Comparison of ENCODE assay signal across 19 mouse cellular contexts in the genomic region with DNA sequence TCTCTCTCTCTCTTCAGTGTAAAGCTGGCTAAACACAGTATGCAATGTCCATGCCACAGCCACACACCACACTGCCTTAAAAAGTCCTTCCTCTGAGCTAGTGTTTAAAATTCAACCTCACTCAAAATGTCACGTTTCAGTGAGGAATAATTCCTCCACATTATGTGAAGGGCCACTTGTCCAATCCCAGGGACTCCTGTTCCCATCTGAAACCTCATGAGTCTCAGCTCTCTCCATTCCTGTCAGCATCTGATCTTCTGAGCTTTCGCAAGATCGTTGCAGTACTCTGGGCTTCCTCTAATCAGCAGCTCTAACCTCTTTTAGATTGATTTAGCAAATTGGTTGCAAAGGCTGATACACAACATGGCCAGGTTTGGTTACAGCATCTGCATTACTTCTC.
DNase-seq lines count a peak whose midpoint lies in the region; ATAC-seq lines count a peak whose summit lies in the region.
"Had no signal": no experiment of that assay in that cellular context is flagged by ENCODE, and none has a peak within 500 bp of the region (broad histone marks: within the 10 kb centered on the region; RNA-seq: fewer than 3 reads in every experiment).

No protein-coding gene starts in this region.

- H3K36me3 ChIP-seq in liver, embryonic 12.5 days = no peaks in the 10 kb centered on the region
- H3K36me3 ChIP-seq: embryonic facial prominence, embryonic 10.5 days; embryonic facial prominence, embryonic 12.5 days; forebrain, embryonic 15.5 days had no signal

- peak; percentile 76 for DNase-seq in ES-CJ7 (ENCODE audit: low read depth, low spot score)
- peak; percentile 87 for DNase-seq in R1 (ENCODE audit: low read depth, low spot score)
- no peak for DNase-seq in neural tube, embryonic 10.5 days (ENCODE audit: extremely low spot score, low spot score)
- no peak for DNase-seq in cerebellum, adult 11-12 months
- DNase-seq: adrenal gland, adult 2 months; adrenal gland, postnatal 10 days; adrenal gland, postnatal 25 days; cerebellum, adult 11 months; cerebellum, adult 2 months; cerebellum, adult 9-10 months; cerebellum, postnatal 10 days; cerebellum, postnatal 25 days; forebrain, postnatal 0 days had no signal

- no peak overlapping the region for H3K4me2 ChIP-seq in liver, embryonic 12.5 days
- H3K4me2 ChIP-seq: embryonic facial prominence, embryonic 12.5 days; forebrain, embryonic 13.5 days; forebrain, embryonic 15.5 days had no signal

- no peaks in the 10 kb centered on the region; the same call in 1 of the 2 replicates for H3K27me3 ChIP-seq in liver, embryonic 12.5 days (replicated peaks)
- H3K27me3 ChIP-seq: embryonic facial prominence, embryonic 12.5 days; forebrain, embryonic 13.5 days; forebrain, embryonic 15.5 days had no signal

- 69% methylated on average over 3 of the region's 3 CpGs for whole genome bisulfite sequencing in liver, embryonic 12.5 days (ENCODE audit: insufficient replicate concordance)

- H3K9ac ChIP-seq in liver, embryonic 12.5 days = no peak overlapping the region
- H3K9ac ChIP-seq: embryonic facial prominence, embryonic 12.5 days; forebrain, embryonic 13.5 days; forebrain, embryonic 15.5 days; forebrain, postnatal 0 days had no signal

- no peak for ATAC-seq in liver, embryonic 12.5 days
- ATAC-seq: CD4-positive, CD25-positive, alpha-beta regulatory T cell, adult 4 months; forebrain, embryonic 13.5 days; forebrain, embryonic 15.5 days; forebrain, postnatal 0 days had no signal

- H3K27ac ChIP-seq in liver, embryonic 12.5 days = no peak overlapping the region
- H3K27ac ChIP-seq: embryonic facial prominence, embryonic 10.5 days; embryonic facial prominence, embryonic 12.5 days; forebrain, embryonic 13.5 days; forebrain, embryonic 15.5 days had no signal

- no peak overlapping the region for H3K4me3 ChIP-seq in liver, embryonic 12.5 days
- H3K4me3 ChIP-seq: embryonic facial prominence, embryonic 10.5 days; embryonic facial prominence, embryonic 12.5 days; forebrain, embryonic 13.5 days; forebrain, embryonic 15.5 days had no signal

- no peaks in the 10 kb centered on the region for H3K4me1 ChIP-seq in liver, embryonic 12.5 days
- H3K4me1 ChIP-seq: forebrain, embryonic 15.5 days had no signal

- H3K9me3 ChIP-seq in liver, embryonic 12.5 days (replicated peaks) = no peaks in the 10 kb centered on the region; the same call in 1 of the 2 replicates
- H3K9me3 ChIP-seq: forebrain, embryonic 15.5 days had no signal

Comparison
In these comparisons a context has a peak if more than half of its experiments do, and no peak if none do; other contexts are left out.
1. DNase-seq: peak in ES-CJ7 (single experiment) and R1 (single experiment); none in neural tube, embryonic 10.5 days (single experiment) and cerebellum, adult 11-12 months (single experiment).